ENCODE assay signal across 7 mouse cellular contexts in genomic region chr14:12283641-12284040, GRCm38 (mm10). TPM values are rescaled to one million over a fixed set of nuclear protein-coding genes. Genes with fewer than 3 reads are reported as not detected.
DNase-seq lines count a peak whose midpoint lies in the region; ATAC-seq and TF ChIP-seq lines count a peak whose summit lies in the region.

Gene Gm49355, plus strand, starts transcription at chr14:12283976.

- peak within 1 kb of the TSS; percentile 87 for H3K9ac ChIP-seq in lung, embryonic 15.5 days
- peak within 1 kb of the TSS; percentile 93 for H3K9ac ChIP-seq in limb, embryonic 11.5 days (ENCODE audit: low read length)

- no peak for DNase-seq in lung, postnatal 10 days
- DNase-seq in limb, embryonic 11.5 days (ENCODE audit: low spot score) = no peak
- no peak for DNase-seq in left cerebral cortex, adult 8-10 months (ENCODE audit: low spot score in 2 of 2)
- no peak for DNase-seq in left cerebral cortex, adult 11 months (ENCODE audit: low spot score)

- H3K9me3 ChIP-seq in lung, embryonic 15.5 days = no peaks in the 10 kb centered on the region
- no peaks in the 10 kb centered on the region for H3K9me3 ChIP-seq in limb, embryonic 11.5 days (ENCODE audit: control insufficient read depth, low read length)

- H3K4me3 ChIP-seq in lung, embryonic 15.5 days = peak within 1 kb of the TSS; percentile 78
- H3K4me3 ChIP-seq in embryonic fibroblast, embryonic 13.5 days (ENCODE audit: insufficient read depth, low read length) = peak within 1 kb of the TSS; percentile 67
- H3K4me3 ChIP-seq in limb, embryonic 11.5 days (ENCODE audit: low read depth, low read length) = peak within 1 kb of the TSS; percentile 53
- peak within 1 kb of the TSS; percentile 98 for H3K4me3 ChIP-seq in olfactory bulb, adult 2 months (ENCODE audit: insufficient read depth, low read depth, low read length)

- no peaks in the 10 kb centered on the region for H3K4me1 ChIP-seq in lung, embryonic 15.5 days
- no peaks in the 10 kb centered on the region for H3K4me1 ChIP-seq in embryonic fibroblast, embryonic 13.5 days (ENCODE audit: control insufficient read depth, insufficient read depth, low read length)
- H3K4me1 ChIP-seq in limb, embryonic 11.5 days (ENCODE audit: control insufficient read depth, insufficient read depth, low read length) = no peaks in the 10 kb centered on the region
- H3K4me1 ChIP-seq in olfactory bulb, adult 2 months (ENCODE audit: control insufficient read depth, insufficient read depth, low read length) = no peaks in the 10 kb centered on the region

- no peaks in the 10 kb centered on the region for H3K27me3 ChIP-seq in lung, embryonic 15.5 days
- no peaks in the 10 kb centered on the region for H3K27me3 ChIP-seq in limb, embryonic 11.5 days (ENCODE audit: control insufficient read depth, insufficient read depth, low read length)

- H3K36me3 ChIP-seq in lung, embryonic 15.5 days = no peaks in the 10 kb centered on the region
- H3K36me3 ChIP-seq in limb, embryonic 11.5 days (ENCODE audit: control insufficient read depth, insufficient read depth, low read length) = no peaks in the 10 kb centered on the region

- no peak for TF ChIP-seq CTCF in embryonic fibroblast, embryonic 13.5 days (IDR thresholded peaks at IDR 0.05; ENCODE audit: borderline replicate concordance, insufficient read depth, low read length)
- no peak for TF ChIP-seq CTCF in olfactory bulb, adult 2 months (IDR thresholded peaks at IDR 0.05; ENCODE audit: insufficient read depth, low read depth, low read length)

- H3K4me2 ChIP-seq in lung, embryonic 15.5 days = peak within 1 kb of the TSS; percentile 62
- peak within 1 kb of the TSS; percentile 81 for H3K4me2 ChIP-seq in limb, embryonic 11.5 days (ENCODE audit: low read depth, severe bottlenecking)

- TF ChIP-seq POLR2A in embryonic fibroblast, embryonic 13.5 days (IDR thresholded peaks at IDR 0.05; ENCODE audit: low read depth, low read length) = no peak
- no peak for TF ChIP-seq POLR2A in olfactory bulb, adult 2 months (IDR thresholded peaks at IDR 0.05; ENCODE audit: insufficient read depth, low read depth, low read length)

- peak within 1 kb of the TSS; percentile 98 for H3K27ac ChIP-seq in lung, embryonic 15.5 days
- H3K27ac ChIP-seq in embryonic fibroblast, embryonic 13.5 days (ENCODE audit: insufficient read depth, low read length) = peak within 1 kb of the TSS; percentile 23
- peak within 1 kb of the TSS; percentile 91 for H3K27ac ChIP-seq in limb, embryonic 11.5 days (replicated peaks; ENCODE audit: low read depth, low read length)
- peak within 1 kb of the TSS; percentile 88 for H3K27ac ChIP-seq in olfactory bulb, adult 2 months (ENCODE audit: insufficient read depth, low read depth, low read length)

- 61% methylated on average over 6 of the region's 6 CpGs for WGBS in lung, embryonic 15.5 days
- 77% methylated on average over 6 of the region's 6 CpGs for WGBS in limb, embryonic 11.5 days
- WGBS in olfactory bulb, adult 2 months = 76% methylated on average over 6 of the region's 6 CpGs

- no peak for ATAC-seq in lung, embryonic 15.5 days (ENCODE audit: borderline replicate concordance, extremely low read depth, low FRiP score, low TSS enrichment)
- no peak for ATAC-seq in limb, embryonic 11.5 days (ENCODE audit: insufficient number of reproducible peaks, low FRiP score, low TSS enrichment, low read depth)

RNA-seq across cellular contexts. Expression of gene Gm49355, which starts in this region (rescaled TPM):
- polyA plus RNA-seq in lung, embryonic 15.5 days (2015; fragmentation: Nextera tagmentation; extraction: Ambion mirVana) = 0.09 TPM in 1 of 2 replicates, not detected in the other
- polyA plus RNA-seq in embryonic fibroblast, embryonic 13.5 days (2011; ENCODE audit: insufficient read length, low read depth, missing spikeins) = not detected in 2 replicates
- 0.04 TPM in 1 of 2 replicates, not detected in the other for polyA plus RNA-seq in limb, embryonic 11.5 days (2014; fragmentation: Nextera tagmentation; extraction: Ambion mirVana)
- polyA plus RNA-seq in olfactory bulb, adult 2 months (2012; ENCODE audit: insufficient read depth, insufficient read length, low replicate concordance, missing spikeins) = not detected in 2 replicates
- total RNA-seq in left cerebral cortex, adult 8-10 months (2022) = under 1 TPM; 0.11 to 0.27 (median 0.19) TPM

Comparison
In these comparisons a context has a peak if more than half of its experiments do, and no peak if none do; other contexts are left out.
1. H3K27ac ChIP-seq: peak in every context shown above with its lines; median percentile 98 in lung, embryonic 15.5 days; 91 in limb, embryonic 11.5 days; 88 in olfactory bulb, adult 2 months; 23 in embryonic fibroblast, embryonic 13.5 days.